Mouse (Mus musculus) kidney, adult 18-20 months (tissue): ENCODE measurements around the gene Olfr1107.

Experiments
- DNase-seq: peaks from one replicate; pipeline ENCODE4 v3.0.0; 2021

The Olfr1107 gene

DNA sequence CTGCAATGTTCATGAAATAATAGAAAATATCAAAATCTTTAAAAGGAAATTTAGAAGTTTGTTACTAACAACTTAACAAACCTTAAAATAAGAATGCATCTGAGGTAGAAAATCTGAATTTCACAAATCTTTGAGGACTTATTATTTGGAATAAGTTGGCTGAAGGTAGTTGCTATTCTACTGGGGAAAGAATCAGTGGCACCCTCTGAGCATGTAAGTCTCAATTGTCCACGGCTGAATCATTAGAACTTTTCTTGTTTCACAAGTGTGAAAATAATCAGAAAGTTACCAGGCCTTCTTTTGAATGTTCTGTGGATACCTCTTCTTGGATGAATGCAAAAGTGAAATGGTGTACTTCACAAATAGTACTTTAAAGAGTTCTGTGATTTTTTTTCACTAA lies at the start of gene Olfr1107:
Olfr1107 (minus strand) TSS at position 101 of the 400 bp plus-strand sequence.
- no peak for DNase-seq

DNA sequence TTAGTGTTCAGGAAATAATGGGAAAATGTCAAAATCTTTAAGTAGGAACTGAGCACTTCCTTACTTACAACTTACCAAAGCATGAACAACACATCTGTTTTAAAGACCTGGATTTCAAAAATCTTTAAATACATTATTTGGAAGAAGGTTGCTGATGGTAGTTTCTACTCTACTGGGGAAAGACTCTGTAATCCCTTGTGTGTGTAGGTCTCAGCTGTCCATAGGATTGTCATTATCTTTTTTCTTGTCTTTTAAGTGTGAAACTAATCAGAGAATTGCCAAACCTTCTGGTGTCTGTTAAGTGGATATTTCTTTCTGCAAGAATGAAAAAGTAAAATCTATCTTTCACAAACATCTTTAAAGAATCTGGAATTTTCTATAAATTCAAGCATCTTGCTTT lies 38.9 kb upstream of the Olfr1107 start, which contains the start of gene Olfr259:
Olfr259 (minus strand) TSS at position 101 of the 400 bp plus-strand sequence.
- no peak for DNase-seq

DNA sequence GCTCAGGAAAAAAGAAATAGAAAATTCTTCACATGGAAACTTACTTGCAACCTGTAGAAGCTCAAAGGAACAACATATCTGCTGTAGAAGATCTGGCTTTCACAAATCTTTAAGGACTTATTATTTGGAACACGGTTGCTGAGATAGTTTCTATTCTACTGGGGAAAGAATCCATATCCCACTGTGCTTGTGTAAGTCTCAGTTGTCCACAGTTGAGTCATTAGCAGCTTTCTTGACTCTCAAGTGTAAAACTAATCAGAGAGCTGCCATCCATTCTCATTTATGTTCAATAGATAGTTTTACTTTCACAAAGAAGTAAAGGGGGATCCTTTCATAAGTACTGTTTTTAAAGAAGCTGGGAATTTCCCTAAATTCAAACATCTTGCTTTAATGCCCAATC lies 20.3 kb upstream of the Olfr1107 start, which contains the start of gene Olfr1109:
Olfr1109 (minus strand) TSS at position 101 of the 400 bp plus-strand sequence.
- no peak for DNase-seq

DNA sequence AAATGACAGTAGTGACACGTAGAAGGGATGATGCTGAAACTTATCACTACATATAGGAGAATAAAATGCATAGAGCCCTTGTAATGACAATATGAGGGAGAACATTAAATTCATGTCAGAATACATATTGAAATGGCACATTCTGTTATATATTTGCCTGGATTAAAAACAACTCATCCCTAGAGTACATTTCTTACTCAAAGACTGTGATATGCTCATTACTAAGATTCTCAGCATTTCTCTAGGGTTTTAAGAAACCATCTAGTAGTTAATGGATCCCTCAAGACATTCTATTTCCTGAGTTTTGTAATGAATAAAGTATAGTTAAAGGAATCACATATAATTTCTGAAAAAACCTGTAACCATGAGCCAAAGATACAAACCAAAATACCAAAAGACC lies 23.4 kb downstream of the Olfr1107 start, which contains the start of gene Olfr1106:
Olfr1106 (minus strand) TSS at position 101 of the 400 bp plus-strand sequence.
- DNase-seq: no peak

DNA sequence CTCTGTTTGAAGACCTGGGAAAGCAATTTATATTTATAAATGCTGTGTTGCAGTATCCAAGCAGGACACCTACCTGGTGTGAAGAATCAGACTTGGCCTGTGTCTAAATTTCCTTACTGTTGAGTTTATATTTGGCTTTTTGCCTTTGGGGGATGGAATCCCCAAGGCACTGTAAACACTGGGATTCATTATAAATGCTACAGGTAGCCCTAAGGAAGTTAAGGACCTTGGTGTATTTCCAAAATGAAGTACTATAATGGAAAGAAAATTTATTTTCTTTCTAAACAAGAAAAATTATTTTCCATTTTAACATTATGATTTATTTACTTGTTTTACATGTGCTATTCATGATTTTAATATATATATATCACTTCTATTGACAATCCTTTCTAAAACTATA lies 39.2 kb downstream of the Olfr1107 start, which contains the start of gene Olfr1105:
Olfr1105 (minus strand) TSS at position 101 of the 400 bp plus-strand sequence.
- DNase-seq: no peak

DNA sequence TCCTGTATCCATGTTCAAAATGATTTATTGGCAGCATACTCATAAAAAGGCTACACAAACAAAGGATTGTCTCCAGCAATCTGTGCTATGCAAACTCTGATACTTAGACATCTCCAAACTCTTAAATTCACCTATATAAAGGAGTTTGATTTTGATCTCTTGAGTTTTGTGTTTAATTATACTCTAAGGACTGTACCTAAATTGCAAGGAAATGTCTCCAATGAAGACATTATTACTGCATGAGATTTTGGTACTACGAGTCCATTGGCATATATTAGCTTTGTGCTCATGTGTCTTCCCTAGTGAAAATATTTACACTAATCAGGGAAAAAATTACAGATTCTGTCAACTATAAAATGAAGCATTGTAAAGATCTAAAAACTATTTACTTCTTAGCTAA lies 48.6 kb downstream of the Olfr1107 start, which contains the start of gene Olfr1104:
Olfr1104 (minus strand) TSS at position 101 of the 400 bp plus-strand sequence.
- DNase-seq: no peak
